Mouse (Mus musculus): ENCODE data around the gene Vmp1.

The Vmp1 gene

GRCm38 (mm10) chr11:86572623-86573022 is 111.0 kb downstream of the Vmp1 start:
- DNase-seq (ENCODE audit: low read depth in 2 of 2, low spot score in 2 of 2), result no peak

GRCm38 (mm10) chr11:86571871-86572270 is 111.8 kb downstream of the Vmp1 start:
- DNase-seq (ENCODE audit: low read depth in 2 of 2, low spot score in 2 of 2), result no peak

GRCm38 (mm10) chr11:86571047-86571855 is 112.4 kb downstream of the Vmp1 start:
- no peak for DNase-seq (ENCODE audit: low read depth in 2 of 2, low spot score in 2 of 2)

GRCm38 (mm10) chr11:86570261-86570746 is 113.3 kb downstream of the Vmp1 start:
- DNase-seq (ENCODE audit: low read depth in 2 of 2, low spot score in 2 of 2), result no peak

GRCm38 (mm10) chr11:86568425-86568824 is 115.2 kb downstream of the Vmp1 start:
- DNase-seq (ENCODE audit: low read depth in 2 of 2, low spot score in 2 of 2), result peak in 1 of 2 experiments; percentile 32

- DNase-seq (ENCODE audit: low read depth in 2 of 2, low spot score in 2 of 2), result no peak
Observed at GRCm38 (mm10) chr11:86558258-86558657, 125.4 kb downstream of the Vmp1 start.

GRCm38 (mm10) chr11:86553525-86553924 is 130.1 kb downstream of the Vmp1 start:
- no peak for DNase-seq (ENCODE audit: low read depth in 2 of 2, low spot score in 2 of 2)

- DNase-seq (ENCODE audit: low read depth in 2 of 2, low spot score in 2 of 2), result peak; percentile 9 to 49
Observed at GRCm38 (mm10) chr11:86547412-86547811, 136.2 kb downstream of the Vmp1 start.

GRCm38 (mm10) chr11:86545556-86545955 is 138.1 kb downstream of the Vmp1 start:
- no peak for DNase-seq (ENCODE audit: low read depth in 2 of 2, low spot score in 2 of 2)

GRCm38 (mm10) chr11:86544639-86545299 is 138.9 kb downstream of the Vmp1 start, which contains the start of the genes Rps6kb1 and Tubd1:
Gene Rps6kb1 (minus strand): TSS chr11:86544805.
Gene Tubd1 (plus strand): TSS chr11:86544991.
- DNase-seq (ENCODE audit: low read depth in 2 of 2, low spot score in 2 of 2), result peak; percentile 97

GRCm38 (mm10) chr11:86543960-86544638 is 139.5 kb downstream of the Vmp1 start:
- no peak for DNase-seq (ENCODE audit: low read depth in 2 of 2, low spot score in 2 of 2)

GRCm38 (mm10) chr11:86542851-86543250 is 140.8 kb downstream of the Vmp1 start:
- no peak for DNase-seq (ENCODE audit: low read depth in 2 of 2, low spot score in 2 of 2)

GRCm38 (mm10) chr11:86540476-86540845 is 143.2 kb downstream of the Vmp1 start:
- no peak for DNase-seq (ENCODE audit: low read depth in 2 of 2, low spot score in 2 of 2)

GRCm38 (mm10) chr11:86539716-86540475 is 143.7 kb downstream of the Vmp1 start:
- DNase-seq (ENCODE audit: low read depth in 2 of 2, low spot score in 2 of 2), result no peak

- no peak for DNase-seq (ENCODE audit: low read depth in 2 of 2, low spot score in 2 of 2)
Observed at GRCm38 (mm10) chr11:86538786-86539185, 144.8 kb downstream of the Vmp1 start.

GRCm38 (mm10) chr11:86534201-86534910 is 149.3 kb downstream of the Vmp1 start:
- DNase-seq (ENCODE audit: low read depth in 2 of 2, low spot score in 2 of 2), result no peak

All from CD8-positive naive resting alpha-beta T cell, adult 2 months (primary cell).